In the genomic region with DNA sequence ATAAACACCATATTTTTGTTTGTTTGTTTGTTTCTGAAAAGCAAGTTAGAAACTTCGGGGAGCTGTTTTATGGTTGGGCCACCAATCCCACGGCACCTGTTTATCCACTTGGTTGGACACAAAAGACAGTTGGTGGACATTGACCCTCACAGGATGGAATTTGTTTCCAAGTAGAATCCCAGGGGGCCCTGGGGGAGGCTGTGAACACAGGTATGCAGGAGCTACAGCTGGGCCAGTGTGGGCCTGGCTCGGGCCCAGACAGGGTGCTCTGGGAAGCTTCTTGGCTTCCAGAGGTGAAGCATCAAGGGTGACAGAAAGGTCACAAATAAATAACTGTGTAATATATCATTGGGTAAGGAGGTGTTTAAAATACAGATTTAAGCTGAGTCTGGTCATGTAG, we compare ENCODE assay signal across 19 mouse cellular contexts. TPM values are rescaled to one million over a fixed set of nuclear protein-coding genes. Genes with fewer than 3 reads are reported as not detected.
"Had no signal": no experiment of that assay in that cellular context is flagged by ENCODE, and none has a peak within 500 bp of the region (broad histone marks: within the 10 kb centered on the region; RNA-seq: fewer than 3 reads in every experiment).

No protein-coding gene starts in this region.

- H3K4me2 ChIP-seq: liver, embryonic 13.5 days; midbrain, embryonic 12.5 days; midbrain, embryonic 15.5 days; neural tube, embryonic 13.5 days had no signal

- H3K9ac ChIP-seq: liver, embryonic 13.5 days; midbrain, embryonic 12.5 days; midbrain, embryonic 15.5 days; neural tube, embryonic 13.5 days had no signal

- H3K27me3 ChIP-seq: midbrain, embryonic 15.5 days had no signal

- H3K4me1 ChIP-seq: liver, embryonic 13.5 days; midbrain, embryonic 12.5 days; midbrain, embryonic 15.5 days; neural tube, embryonic 13.5 days had no signal

- DNase-seq: layer of hippocampus, adult 9-11 months; liver, embryonic 13.5 days; lung, adult 2 months; lung, postnatal 14 days; lung, postnatal 4 days; retina, postnatal 1 day; thymus, adult 18-20 months; thymus, postnatal 36 days had no signal

- H3K9me3 ChIP-seq: liver, embryonic 13.5 days; midbrain, embryonic 12.5 days; midbrain, embryonic 15.5 days; neural tube, embryonic 13.5 days had no signal

- H3K4me3 ChIP-seq: layer of hippocampus, adult 2 months; liver, embryonic 13.5 days; midbrain, embryonic 12.5 days; midbrain, embryonic 15.5 days; myocyte; neural tube, embryonic 13.5 days had no signal

- H3K27ac ChIP-seq: layer of hippocampus, adult 2 months; liver, embryonic 13.5 days; midbrain, embryonic 12.5 days; midbrain, embryonic 15.5 days; neural tube, embryonic 13.5 days had no signal

- H3K36me3 ChIP-seq: liver, embryonic 13.5 days; midbrain, embryonic 12.5 days; midbrain, embryonic 15.5 days; neural tube, embryonic 13.5 days had no signal

- ATAC-seq: hindbrain, embryonic 16.5 days; intestine, embryonic 16.5 days; midbrain, embryonic 15.5 days had no signal

RNA-seq across cellular contexts. Expression of a gene that starts 25.0 kb away (rescaled TPM):
- total RNA-seq: liver, adult 2 months; monocyte, adult 5-6 weeks; neutrophil, adult 5-6 weeks had no signal
- polyA plus RNA-seq: liver, adult 2 months; myocyte had no signal

RNA-seq across cellular contexts. Expression of a gene that starts 26.3 kb away (rescaled TPM):
- polyA plus RNA-seq: small intestine, adult 2 months had no signal

RNA-seq across cellular contexts. Expression of a gene that starts 49.6 kb away (rescaled TPM):
- total RNA-seq: monocyte, adult 5-6 weeks had no signal
